Mouse (Mus musculus) left cerebral cortex, adult 18-20 months (tissue): Measurements from ENCODE around the gene Fam234a. TPM values are rescaled to one million over a fixed set of nuclear protein-coding genes. Genes with fewer than 3 reads are reported as not detected.
"Not testable (repeated sequence)": the region's sequence is repeated elsewhere in the genome, so short reads cannot be mapped to it uniquely, and the experiment has no call there.

ENCODE experiments used
- DNase-seq, 2 experiments: peaks; one replicate each; pipeline ENCODE4 v3.0.0; 2021 to 2022; ENCODE audit warnings: low spot score in 2 of 2, mixed read lengths in 1 of 2
- total RNA-seq, 2 experiments: library from RNA; stranded (reverse); gene quantifications; 2 replicates each; pipeline ENCODE4 v1.2.3; 2021

Fam234a gene
- total RNA-seq, 2 experiments from 2014 or later: 14.5 to 22.1 TPM

DNA sequence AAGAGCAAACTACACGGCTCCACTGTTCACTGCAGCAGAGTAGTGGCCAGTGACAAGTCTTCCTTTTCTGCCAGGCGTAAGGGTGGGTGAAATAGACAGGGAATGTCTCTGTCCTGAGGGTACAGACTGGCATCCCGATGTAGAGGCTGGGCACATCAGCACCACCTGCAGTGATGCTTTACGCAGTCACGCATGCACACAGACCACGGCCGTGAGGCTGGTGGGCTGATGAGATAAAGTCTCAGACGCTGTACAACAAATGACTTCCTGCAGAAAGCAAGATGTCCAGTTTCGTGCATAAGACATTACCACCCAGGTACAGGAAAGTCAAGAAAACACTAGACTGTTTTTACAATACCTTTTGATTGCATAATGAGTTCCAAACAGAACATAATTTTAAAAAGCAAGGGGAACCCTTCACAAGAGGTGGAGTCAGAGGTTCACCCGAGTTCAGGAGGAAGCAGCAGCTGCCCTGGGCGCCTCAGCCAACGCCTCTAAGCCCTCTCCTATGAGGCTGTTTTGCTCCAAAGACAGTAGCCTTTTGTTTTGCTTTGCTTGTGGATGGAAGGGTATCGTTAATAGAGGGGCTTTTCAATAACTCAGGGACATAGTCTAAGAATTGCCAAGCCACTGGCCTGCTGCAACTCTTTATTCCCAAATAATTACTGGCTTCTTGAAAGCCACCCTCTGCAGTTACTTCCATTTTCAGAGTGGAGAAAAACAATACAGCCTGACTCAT, 8.8 kb downstream of the Fam234a start:
- no peak for DNase-seq

DNA sequence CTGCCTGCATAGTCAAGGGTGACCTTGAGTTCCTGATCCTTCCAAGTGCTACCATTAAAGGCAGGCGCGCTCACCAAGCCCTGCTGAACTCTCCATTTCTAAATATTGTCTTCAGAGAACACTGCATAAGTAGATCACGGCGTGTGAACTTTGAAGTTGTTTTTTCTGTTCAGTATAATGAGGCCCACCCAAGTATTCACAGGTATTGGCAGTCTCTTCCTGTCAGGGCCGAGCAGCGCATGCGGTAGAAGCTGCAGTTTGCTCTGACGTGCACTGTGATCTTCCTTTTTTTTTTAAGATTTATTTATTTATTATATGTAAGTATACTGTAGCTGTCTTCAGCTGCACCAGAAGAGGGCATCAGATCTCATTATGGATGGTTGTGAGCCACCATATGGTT, 9.7 kb downstream of the Fam234a start:
- DNase-seq: no peak

DNA sequence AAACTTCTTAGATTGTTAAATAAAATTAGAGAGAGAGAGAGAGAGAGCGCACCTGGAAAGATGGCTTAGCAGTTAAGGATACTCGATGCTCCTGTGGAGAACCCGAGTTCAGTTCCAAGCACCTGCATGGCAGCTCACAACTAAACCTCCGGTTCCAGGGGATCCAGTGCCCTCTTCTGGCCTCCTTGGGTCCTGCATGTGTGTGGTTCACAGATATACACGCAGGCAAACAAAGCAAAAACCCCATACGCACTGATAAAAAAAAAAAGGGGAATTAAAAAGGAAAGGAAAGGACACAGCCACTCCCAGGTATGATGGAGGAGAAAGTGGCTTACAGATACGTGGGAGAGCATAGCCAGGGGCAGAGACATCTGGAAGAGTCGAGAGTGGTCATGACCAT, 11.2 kb downstream of the Fam234a start:
- DNase-seq: no peak

DNA sequence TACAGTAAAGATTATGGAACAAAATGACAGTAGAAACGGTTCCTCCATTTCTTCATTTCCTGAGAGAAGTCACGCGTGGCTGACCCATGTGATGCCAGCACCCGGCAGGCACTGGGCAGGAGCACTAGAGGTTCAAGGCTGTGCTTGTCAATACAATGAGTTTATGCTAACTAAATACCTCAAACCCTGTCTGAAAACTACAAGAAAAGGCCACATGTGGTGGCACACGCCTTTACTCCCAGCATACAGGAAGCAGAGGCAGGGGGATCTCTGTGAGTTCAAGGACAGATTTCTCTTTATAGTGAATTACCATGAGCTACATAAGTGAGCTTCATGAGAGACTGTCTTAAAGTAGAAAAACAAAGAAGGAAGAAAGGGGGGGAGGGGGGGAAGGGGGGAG, 12.9 kb downstream of the Fam234a start:
- DNase-seq: no peak

DNA sequence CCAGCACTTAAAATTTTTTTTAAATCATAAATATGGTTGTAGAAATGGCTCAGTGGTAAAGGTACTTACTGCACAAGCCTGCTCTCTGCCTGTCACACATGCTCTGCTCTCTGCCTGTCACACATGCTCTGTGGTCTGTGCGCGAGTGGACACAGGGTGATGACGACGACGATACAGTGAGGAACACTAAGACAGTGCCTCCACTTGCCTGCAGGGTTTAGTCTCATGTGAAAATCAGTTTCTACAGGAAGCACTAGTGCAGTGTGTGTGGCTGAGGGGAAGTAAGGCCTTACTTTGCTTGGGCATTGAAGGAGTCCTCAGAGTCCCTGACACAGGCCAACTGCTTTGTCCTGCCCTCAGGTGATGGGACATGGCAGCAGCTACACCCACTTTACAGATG, 14.3 kb downstream of the Fam234a start:
- DNase-seq: no peak

DNA sequence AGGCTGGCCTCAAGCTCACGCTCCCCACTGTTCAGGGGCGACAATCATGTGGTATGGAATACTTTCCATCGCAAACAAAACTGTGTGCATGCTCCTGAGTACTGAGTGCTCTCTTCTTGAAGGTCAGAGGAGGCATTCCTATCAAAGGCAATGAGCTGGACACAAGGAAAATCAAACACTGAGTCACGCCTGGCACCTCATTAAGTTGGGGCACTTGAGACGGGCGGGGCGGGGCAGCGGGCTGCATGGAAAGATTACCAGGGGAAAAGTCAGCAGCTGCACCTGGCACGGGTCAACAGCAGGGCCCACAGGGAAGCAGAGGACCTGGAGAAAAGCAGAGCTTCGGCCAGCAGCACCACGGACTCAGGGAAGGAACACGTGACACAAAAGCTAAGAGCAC, 18.9 kb downstream of the Fam234a start:
- DNase-seq: no peak

DNA sequence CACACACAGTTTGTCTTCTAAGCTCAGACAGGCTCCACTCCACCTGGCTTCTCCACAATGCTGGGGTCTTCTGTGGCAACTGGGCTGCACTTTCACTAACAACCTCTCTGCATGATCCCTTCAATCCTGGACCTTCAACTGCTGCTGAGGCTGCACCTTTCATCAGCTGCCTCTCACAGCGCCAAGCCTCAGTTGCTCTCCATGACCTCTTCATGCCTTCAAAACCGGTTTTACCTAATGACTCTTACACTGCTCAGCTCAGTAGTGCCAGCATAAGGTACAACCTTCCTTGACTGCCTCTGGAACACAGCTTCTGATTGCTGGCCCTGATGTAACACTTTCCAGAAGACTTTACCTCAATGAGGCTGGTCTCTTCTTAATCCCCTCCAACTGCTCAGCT, 22.5 kb downstream of the Fam234a start:
- no peak for DNase-seq

DNA sequence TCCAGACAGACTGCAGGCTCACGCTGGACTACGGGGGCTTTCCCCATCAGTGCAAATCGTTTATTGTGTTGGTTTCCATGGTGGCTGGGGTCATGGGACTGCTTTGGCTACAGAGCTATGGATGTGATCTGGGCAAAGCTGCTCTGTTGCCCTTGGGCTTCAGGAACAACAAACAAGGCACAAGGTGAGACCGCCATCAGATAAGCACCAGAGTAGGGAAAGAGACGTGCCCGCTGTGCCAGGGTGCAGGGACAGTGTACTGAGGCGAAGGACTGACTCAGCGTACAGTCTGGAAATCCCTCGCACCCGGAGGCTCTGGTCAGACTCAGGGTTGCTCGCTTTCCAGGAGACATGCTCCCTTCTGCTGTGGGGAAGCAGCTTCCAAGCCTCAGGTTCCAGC, 31.4 kb downstream of the Fam234a start:
- no peak for DNase-seq

DNA sequence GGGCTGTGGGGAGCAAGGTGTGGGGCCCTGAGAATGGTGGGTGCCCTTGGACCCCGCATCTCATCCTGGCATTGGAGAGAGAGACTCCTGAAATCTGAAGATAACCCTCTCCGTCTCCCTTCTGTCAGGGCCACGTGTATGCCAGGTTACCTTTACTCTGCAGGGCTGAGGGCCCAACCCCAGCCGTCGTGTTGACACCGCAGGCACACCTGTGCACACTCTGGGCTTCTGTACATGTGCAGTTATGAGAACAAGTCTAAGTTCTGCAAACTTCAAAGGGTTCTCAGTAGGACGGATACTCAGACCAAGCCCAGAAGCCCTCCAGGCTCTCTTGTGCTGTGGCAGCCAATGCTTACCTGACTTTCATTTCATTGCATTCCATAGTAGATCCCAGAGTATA, 31.8 kb downstream of the Fam234a start:
- DNase-seq: no peak

DNA sequence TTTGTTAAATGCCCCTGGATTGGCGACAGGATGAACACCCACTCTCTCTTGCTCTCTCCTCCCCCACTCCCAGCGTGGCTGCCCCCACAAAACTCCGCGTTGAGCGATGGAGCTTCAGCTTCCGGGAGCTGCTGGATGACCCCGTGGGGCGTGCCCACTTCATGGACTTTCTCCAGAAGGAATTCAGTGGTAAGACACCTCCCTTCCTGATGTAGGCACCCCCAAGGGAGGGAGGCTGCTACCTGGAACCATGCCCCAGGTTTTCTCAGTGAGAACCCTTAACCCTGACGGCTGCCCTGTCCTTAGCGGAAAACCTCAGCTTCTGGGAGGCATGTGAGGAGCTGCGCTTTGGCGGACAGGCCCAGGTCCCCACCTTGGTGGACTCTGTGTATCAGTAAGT, 36.4 kb downstream of the Fam234a start, which contains the start of gene Arhgdig:
Arhgdig (minus strand) TSS at position 101 of the 400 bp plus-strand sequence.
- DNase-seq: no peak

DNA sequence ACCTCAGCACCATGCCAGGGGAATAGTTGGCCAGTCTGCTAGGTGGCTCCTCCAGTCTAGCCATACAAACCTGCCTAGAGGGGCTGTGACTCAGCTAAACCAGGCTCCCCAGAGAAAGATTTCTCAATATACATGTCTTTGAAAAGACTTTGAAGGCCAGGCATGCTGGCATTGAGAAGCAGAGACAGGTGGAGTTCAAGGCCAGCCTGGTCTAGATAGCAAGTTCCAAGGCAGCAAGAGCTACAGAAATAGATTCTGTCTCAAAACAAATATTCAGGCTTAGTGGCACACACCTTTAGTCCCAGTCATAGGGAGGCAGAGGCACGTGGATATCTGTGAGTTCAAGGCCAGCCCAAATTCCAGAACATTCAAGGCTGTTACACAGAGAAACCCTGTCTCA, 37.6 kb downstream of the Fam234a start:
- DNase-seq: no peak

DNA sequence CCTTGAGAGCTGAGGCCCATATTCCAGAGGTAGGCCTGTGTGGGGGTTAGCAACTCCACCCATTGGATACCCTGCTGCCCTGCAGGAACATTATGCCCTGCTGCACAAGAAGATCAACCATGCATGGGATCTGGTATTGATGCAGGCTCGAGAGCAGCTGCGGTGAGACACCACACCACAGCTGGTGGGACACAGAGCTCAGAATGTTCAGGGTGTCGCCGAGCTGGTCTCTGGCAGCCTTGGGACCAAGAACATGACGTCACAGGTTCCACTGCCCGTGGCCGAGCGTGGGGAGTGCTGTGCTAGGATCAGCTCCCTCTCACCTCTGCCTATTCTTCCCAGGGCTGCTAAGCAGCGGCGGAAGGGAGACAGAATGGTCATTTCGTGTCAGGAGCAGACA, 39.3 kb downstream of the Fam234a start:
- DNase-seq: no peak

DNA sequence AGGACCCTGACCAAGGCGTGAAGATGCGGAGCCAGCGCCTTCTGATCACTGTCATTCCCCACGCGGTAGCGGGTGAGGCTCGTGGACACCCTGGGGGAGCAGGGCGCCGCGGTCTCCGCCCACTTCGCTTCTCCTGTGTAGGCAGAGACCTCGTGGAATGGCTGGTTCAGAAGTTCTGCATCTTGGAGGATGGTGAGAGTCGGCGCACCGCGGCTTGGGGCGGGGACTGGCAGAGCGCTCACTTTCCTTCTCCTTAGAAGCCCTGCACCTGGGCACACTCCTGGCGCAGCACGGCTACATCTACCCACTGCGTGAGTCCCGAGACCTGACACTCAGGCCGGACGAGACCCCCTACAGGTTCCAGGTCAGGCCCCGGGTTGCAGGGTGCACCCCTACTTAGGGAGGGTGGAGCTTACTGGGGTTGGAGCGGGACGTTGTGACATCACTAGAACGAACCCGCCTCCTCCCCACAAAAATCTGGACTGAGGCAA, 40.7 kb downstream of the Fam234a start:
- DNase-seq: peak; percentile 51 to 72

DNA sequence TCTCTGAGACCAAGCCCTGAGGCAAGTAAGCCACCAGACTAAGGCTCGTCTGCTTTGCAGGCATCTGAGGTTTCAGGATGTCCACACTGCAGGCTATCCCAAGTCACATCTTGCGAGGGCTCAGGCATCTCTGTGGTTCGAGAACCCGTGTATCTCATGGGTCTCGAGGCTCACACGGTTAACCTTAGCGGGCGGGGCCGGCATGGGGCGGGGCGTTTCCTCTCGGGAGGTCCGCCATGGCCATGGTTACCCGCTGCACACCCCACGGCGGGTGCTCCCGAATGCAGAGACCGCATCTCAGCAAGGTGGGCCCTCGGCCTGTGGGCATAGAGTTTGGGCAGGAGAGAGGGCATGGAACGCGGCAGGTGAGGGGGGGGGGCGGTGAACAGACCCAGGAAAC, 41.3 kb downstream of the Fam234a start, which contains the start of gene Rgs11:
Rgs11 (plus strand) TSS at position 215 of the 400 bp plus-strand sequence.
- DNase-seq: peak; percentile 25 to 58

DNA sequence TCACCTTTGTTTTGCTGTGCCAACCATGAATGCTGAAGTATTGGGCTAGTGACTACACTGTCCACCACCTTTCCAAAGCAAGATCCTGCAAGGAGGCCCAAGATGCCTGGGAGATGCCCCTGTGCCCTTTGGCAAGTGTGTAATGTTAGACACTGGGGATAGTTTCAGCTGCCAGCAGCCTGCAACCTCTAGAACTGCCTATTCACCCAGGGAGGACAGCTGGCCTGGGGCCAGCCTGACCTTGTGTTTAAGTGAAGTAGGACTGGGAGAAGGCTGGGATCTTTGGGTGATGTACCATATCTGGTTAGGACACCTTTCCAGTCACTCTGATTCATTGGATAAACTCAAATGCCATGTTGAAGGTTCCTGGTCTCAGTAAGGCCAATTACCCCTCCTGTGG, 42.0 kb downstream of the Fam234a start:
- no peak for DNase-seq

DNA sequence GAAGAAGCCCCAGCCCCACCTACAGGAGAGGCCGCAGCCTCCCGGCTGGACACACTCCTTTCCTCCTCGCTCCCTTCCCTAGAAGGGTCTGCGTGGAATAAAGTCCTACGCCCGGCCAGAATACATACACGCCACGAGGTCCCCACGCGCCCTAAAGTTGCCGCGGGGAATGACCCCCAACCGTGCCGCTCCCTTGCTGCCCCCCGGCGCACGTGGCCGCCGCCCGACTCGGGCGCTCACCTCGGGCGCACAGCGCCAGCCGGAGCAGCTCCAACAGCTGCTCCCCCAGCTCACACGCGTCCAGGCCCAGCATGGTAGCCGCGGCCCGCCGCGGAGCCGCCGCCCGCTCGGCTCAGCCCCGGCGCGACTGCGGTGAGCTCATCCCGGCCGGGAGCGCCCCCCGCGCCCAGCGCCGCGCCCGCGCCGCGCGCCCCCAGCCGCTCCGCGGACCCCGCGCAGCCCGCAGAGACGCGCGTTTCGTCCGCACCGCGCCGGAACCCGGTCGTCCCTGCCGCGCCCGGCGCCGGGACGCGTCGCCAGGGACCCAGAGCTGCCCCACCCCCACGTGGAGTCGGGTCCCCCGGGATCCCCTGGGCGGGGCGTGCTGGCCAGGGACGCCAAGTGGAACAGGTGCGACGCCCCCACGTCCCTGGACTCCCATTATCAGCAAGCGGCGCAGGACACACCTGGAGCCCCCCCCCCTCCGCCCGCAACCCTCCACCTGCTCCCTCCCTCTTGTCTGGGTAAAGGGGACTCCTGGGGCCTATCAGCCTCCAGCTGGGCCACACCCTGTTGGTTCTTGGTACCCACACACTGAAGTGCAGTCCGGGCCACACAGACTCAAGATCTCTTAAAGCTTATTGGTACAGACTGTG, 43.0 kb downstream of the Fam234a start:
- DNase-seq: peak; percentile 18 to 37

DNA sequence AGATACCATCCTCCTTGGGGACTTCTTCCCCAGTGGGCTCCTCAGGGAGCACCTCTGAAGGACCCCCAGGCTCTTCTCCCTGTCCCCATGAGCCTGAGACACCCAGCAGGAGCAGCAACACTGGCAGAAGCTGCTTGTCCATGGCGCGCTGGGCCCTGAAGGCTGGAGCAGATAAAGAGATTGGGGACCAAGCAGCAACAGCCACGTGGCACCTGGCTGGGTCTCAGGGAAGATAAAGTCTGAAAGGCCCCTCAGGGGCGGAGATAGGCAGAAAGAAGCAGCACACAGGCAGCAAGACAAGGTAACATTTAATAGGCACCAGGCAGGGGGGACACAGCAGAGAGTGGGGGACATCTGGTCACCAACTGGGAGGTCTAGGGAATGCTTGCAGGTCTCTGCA, 45.1 kb downstream of the Fam234a start, which contains the start of gene Pdia2:
Pdia2 (minus strand) TSS at position 196 of the 400 bp plus-strand sequence.
- DNase-seq: no peak

DNA sequence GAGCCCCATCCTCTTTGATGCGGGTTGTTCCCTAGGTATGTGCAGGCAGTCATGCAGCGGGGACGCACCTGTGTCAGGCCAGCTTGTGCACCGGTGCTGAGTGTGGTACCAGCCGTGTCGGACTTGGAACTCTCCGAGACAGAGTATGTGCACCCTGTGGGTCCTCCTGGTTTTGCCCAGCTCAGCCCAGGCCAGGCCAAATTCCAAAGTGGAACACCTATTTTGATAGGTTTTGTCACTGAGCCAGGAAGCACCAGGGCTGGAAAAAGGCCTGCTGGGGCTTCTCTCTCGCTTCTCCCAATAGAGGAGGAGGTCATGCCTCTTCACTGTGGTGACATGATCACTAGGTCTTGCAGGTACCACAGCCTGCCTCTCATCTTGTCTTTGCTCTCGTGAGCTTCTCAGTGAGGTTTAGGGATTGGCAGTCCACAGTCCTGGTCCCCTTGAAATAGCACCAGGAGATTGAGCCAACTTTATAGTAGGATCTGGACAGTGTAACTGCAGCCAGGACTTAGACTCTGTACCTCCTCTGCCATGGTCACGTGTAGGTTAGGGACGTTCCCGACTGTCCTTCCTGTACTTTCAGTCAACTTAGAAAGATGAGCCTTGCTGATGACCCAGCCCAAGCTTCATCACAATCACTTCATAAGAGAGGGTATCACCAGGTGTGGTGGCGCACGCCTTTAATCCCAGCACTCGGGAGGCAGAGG, 51.4 kb downstream of the Fam234a start:
- DNase-seq: no peak

DNA sequence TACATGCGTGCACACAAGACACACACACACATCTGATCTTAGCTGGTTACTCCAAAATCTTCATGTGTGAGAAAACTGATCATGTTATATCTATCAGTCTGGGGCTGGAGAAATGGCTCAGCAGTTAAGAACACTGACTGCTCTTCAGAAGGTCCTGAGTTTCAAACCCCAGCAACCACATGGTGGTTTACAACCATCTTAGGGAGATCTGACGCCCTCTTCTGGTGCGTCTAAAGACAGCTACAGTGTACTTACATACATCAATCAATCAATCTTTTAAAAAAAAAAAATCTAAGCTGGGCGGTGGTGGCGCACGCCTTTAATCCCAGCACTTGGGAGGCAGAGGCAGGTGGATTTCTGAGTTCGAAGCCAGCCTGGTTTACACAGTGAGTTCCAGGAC, 52.6 kb downstream of the Fam234a start:
- DNase-seq: not testable (repeated sequence)

DNA sequence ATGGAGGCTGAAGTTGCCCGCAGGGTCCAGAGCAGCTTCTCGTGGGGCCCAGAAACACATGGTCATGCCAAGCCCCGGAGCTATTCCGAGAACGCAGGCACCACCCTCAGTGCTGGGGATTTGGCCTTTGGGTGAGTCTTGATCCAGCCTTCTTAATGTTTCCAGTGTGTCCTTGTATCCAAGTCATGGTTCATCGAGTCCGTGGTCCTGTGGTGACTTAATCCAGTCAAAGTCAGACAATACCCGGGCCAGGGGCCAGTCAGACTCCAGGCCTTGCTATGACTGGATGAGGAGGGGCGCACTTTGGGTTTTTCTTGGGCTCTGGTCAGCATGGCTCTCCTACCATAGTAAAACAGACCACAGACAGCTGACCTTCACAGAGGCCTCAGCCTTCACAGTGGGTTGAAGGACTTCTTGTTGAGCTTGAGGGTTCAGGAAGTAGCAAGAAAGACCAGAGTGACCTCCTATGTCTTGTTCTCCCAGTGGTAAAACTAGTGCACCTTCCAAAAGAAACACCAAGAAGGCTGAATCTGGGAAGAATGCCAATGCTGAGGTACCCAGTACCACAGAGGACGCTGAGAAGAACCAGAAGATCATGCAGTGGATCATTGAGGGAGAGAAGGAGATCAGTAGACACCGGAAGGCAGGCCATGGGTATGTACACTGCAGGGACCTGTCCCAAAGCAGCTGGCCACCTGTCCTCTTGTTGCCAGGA, 55.8 kb downstream of the Fam234a start:
- DNase-seq: no peak

DNA sequence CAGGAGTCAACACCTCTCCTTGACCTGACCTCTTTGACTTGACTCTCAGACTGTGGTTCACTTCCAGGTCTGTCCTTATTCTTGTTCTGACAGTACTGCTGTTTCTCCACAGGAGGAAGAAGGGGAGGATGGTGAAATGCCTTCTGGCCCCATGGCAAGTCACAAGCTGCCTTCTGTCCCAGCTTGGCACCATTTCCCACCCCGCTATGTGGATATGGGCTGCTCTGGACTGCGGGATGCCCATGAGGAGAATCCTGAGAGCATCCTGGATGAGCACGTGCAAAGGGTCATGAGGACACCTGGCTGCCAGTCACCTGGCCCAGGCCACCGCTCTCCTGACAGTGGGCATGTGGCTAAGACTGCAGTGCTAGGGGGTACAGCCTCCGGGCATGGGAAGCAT, 56.5 kb downstream of the Fam234a start:
- DNase-seq: no peak
